Mouse (Mus musculus) lung, postnatal 14 days (tissue): Measurements from ENCODE around the gene Ramp2.

Experiments
- DNase-seq: peaks from one replicate; pipeline ENCODE4 v3.0.0; 2021

Ramp2 gene

DNA sequence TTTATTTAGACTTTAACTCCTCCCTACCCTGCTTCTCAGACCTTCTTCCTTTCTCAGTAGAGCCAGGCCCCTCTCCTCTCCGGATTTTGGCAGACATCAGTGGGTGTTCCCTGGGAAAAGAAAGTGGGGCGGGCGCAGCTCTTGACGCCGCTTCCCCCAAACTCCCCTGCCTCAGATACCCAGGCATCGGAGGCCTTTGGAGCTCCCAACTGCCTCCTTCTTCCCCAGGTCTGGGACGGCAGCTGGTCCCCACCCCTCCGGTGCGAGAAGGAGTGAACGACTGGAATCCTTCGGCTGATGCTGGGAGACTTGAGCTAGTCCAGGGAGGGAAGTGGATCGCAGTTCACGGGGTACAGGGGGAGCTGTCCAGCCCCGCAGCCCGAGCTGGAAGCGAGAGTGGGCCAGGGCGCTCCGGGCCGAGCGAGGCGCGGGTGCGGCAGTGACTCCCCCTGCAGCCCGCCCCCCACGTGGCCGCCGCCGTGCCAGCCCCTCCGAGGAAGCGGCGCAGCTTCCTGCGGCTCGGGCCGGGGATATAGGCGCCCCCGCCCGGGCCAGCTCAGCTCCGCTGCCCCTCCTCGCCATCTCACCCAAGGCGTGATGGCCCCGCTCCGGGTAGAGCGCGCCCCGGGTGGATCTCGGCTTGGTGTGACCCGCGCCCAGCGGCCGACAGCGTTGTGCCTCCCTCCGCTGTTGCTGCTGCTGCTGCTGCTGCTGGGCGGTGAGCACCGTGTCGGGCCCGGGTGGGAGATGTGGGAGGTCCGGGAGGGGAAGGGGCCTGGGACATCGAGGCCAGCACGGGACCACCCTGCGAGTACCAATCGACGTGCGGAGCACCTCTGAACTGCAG is at the start of gene Ramp2:
TSS of gene Ramp2 (plus strand) at position 174 of the 847 bp plus-strand sequence.
- peak; percentile 79 for DNase-seq

DNA sequence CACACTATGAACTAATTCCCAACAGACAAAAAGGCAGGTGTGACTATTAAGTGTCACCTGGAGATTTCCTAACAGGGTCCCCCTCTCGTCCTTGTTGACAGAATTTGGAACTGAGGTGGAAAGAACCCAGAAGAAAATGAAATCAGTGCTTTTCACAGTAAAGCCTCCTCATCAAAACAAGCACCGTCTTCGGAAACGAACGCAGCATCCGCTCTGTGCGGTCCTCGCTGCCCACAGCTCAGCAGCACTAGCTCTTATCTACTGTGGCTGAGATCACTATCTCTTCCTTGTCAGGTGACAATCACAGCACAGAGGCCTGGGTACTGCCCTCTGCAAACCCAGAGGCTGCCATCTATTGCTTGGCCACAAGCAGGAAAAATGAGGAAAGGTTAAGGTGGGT is 49.7 kb upstream of the Ramp2 start:
- no peak for DNase-seq

DNA sequence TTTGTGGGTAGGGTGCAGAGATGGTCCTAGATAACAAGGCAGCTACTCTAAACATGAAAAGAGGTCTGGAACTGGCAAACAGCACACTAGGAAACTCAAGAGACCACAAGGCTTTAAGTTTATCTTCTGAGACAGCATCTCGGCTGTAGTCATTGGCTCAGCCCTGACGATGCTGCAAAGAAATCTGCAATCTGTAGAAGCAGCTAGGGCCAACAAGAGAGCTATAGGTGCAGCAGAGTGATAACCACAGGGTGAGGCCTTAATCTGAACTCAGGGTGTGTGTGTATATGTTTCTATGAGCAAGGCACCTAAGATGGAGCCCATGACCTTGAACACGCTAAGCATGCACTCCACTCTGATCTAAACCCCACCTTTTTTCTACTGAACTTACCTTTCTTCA is 46.3 kb upstream of the Ramp2 start:
- DNase-seq, result no peak

DNA sequence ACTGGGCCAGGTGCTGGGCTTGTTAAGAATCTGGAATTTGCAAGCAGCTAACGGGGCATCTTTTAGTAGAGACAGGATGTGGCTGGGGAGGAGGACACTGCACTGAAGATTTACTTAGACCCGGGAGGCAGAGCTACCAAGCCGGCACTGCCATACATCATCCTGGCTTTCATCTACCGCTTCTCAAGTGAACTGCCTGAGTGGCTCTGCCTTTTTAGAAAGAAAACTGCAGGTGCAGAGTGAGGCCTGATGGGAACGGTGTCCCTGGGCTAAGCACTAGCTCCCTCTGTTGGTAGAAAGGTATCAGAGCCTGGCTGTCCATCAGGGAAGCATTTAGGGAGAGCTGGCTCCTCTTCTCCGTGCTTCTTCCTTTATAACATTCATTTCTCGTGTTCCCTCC is 44.8 kb upstream of the Ramp2 start:
- DNase-seq, result peak; percentile 37

DNA sequence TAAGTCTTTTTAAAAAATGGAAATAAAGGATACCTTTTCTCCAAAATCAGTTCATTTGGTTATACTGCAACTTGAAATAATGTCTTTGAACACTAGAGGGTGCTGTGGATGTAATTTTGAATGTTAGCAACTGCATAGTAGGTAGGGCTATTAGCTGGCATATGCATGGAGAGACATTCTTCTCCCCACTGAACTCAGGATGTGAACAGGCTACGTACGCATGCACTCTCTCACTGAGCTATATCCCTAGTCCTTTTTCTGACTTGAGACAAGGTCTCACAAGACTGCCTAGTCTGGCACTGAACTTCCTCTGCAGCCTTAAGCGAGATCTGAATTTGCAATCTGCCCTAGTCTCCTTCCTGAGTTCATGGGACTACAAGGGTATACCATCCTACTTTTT is 33.9 kb upstream of the Ramp2 start:
- peak; percentile 46 for DNase-seq

DNA sequence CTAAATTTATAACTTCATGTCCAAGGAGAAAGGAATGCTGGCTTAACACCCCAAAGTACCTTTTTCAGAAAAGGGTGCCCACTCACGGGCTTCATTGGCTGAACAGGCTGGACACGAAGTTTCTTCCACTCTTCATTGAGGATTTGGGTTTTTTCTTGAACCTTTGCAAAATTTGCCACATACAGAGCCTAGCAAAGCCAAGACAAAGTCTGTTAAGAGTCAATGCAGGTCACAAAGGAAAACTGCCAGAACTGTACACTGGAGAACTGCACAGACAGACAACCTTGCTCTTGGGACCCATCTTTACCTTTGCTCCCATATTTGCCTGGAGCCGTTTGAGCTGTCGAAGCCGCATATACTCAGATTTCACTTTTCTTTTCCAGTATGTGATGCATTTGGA is 28.9 kb upstream of the Ramp2 start:
- no peak for DNase-seq

DNA sequence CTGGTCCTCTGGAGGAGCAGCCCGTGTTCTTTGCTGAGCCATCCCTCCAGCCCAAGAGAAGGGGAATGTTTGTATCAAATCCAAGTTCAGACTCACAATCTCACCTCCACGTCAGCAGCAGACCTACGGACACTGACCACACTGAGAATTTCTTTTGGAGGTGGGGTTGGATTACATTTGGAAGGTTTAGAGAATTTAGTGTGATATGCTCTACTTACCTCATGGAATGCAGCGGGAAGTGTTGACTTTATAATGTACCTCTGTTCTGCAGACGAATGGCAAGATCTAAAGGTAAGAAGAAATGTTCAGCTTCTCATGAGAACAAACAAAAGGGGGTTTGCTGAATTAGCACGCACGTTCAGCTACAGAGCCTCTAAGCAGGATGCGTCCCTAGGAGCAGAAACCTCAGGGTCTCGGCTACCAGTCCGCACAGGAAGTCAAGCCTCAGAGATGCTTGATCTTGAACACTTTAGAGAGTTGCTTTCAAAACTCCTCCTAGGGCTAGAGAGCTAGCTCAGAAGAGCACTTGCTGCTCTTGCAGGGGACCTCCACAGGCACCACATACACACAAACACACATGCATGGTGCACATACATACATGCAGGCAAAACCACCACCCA is 27.3 kb upstream of the Ramp2 start:
- DNase-seq, result no peak

DNA sequence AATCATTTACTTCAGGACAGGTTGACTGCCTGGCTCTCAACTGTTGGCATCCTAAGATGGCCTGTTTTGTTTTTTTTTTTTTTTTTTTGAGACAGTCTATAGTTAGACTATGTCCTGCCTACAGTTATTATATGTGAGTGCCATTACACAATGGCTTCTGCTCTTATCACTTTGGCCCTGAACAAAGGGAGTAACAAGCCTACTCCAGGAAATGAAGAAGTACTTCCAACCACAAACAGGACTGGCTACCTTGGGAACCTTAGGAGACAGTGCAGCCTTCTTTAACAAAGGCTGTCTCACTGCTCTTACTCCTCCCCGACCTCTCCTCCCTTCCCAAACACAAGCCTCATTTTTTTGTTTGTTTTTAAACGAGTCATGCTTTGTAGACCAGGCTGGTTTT is 25.0 kb upstream of the Ramp2 start:
- DNase-seq, result no peak

DNA sequence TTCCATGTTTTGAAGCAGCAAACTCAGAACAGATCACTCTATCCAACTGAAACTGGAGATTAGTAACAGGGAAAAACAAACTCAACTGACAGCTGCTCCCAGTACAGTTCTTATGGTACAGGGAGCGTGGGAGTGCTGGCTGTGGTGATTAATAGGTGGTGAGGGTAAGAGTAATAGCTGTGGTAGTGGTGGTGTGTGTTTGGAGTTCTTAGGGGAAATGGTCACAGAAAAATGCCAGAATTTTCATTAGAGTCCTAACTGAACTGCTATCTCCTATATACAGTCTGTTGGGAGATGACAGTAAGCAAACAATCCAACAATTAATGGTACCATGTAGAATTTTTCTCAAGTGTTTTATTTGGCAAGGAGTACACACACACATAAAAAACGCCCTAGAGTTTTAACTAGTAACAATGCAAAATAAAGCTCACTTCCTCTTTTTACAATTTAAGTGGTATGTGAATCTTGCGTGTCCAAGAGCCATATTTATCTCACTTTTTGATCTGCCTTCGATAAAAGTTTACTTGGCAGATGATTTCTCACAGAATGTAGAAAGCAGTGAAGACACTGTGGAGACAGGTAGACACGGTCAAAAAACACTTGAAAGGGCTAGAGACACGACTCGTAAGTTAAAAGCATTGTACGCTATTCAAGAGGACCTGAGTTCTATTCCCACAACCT is 24.4 kb upstream of the Ramp2 start:
- no peak for DNase-seq

DNA sequence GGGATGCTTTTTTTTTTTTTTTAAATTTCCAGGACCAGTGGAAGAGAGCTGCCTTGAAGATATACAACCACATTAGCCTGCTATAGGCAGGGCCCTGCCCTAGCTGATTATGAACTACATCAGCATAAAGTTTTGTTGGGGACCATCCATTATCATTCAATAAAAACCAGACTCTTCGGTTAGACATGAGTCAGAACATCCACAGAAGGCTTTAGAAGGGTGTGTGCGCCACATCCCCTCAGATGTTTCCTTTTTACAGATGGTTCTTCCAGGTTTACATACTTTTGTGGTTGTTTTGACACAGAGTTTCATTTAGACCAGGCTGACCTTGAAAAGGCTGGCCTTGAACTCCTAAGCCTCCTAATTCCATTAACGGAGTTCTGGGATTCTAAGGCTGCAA is 21.5 kb upstream of the Ramp2 start:
- no peak for DNase-seq

DNA sequence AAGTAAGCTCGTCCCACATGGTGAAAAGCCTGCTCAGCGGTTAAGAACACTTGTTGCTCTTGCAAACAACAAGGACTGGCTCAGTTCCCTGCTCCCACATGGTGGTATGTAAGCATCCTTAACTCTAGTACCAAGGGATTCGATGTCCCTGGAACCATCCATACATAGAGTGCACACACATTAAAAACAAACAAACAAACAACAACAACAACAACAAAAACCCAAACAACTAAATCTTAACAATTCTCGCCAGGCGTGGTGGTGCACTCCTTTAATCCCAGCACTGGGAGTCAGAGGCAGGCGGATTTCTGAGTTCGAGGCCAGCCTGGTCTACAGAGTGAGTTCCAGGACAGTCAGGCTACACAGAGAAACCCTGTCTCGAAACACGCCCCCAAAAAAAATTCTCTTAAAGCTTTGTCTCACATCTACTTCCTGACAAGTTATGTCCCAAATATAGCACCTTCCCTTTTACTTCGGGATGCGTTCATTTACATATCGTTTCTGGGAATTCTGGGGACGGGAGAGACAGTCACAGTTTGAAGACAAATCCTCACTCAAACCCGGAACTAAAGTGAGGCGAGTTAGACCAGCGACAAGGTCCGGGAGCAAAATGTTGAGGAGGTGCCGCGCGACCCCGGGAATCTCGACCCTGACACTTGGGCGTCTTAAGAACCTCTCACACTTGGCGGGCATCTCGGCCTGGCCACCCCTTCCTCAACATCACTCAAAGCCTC is 20.3 kb upstream of the Ramp2 start:
- DNase-seq, result peak; percentile 15

DNA sequence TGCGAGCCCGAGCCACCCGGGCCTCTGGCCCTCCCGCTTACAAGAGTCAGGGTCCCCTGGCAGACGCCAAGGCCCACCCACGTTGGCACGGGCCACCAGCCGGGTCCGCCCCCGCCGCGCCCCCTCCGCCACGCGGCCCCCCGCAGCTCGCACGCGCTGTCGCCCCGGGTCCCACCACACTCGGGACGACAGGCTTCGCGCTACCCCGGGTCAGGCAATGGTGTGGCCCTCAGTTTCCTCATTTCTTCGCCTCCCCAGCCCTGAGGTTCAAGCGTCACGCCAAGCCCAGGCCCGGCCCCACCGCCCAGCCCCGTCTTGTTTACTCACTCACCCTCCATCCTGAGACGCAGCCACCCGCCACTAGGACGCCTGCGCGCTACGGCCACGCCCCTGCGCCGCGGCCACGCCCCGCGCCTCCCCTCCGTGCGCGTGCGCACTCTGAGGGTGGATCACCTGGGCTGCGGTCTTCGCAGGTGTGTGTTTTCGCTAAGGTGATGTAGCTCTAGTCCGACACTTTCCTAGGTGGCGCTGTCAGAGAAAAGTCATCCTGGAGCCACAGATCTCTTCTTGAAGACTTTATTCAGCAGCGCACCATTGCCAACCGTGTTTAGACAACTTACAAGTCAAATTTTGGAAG is 19.6 kb upstream of the Ramp2 start, which contains the start of gene Ezh1:
TSS of gene Ezh1 (minus strand) at position 399 of the 637 bp plus-strand sequence.
- DNase-seq, result peak; percentile 93

DNA sequence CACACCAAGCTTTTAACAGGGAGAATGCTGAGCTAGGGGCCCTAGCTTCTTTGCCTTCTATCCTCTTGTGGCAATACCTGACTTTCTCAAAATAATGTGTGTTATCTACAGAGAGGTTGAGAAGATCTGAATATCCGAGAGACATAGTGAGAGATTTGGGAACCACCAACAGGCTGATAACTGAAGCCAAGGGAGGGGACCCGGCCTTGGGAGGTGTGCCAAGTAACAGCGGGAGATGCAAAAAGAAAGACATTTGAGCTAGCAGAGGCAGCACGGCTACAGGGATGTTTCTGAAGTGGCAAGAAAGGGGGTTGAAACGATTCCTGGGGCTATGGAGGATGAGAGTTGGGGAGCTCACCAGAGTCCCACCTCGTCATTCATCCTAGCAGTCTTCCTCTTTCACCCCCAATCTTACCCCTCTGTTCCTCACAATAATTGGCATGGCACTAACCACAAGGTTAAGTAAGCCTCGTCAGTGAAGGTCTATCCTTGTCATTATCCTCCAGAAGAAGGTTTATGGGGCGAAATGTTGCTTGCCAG is 16.4 kb upstream of the Ramp2 start:
- DNase-seq, result peak; percentile 63

DNA sequence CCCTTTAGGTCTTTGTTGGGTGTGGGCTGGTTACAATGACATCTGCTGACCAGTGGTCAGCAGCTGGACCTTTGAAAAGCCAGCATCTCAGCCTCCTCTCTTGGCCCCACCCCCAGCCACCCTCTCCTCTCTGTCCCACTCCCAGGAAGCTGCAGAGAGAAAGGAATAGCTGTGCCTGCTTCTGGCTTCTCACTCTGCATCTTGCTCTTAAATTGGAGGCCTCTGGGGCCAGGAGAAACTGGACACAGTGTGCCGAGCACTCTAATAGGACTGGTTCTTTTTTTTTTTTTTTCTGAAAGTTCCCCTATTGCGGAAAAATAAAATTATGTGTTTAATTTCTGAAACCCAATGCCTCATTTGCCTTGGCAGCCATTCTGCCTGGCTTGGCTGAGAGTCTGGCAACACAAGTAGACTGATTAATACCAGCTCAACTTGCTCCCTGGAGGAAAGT is 15.7 kb upstream of the Ramp2 start:
- DNase-seq, result peak; percentile 64

DNA sequence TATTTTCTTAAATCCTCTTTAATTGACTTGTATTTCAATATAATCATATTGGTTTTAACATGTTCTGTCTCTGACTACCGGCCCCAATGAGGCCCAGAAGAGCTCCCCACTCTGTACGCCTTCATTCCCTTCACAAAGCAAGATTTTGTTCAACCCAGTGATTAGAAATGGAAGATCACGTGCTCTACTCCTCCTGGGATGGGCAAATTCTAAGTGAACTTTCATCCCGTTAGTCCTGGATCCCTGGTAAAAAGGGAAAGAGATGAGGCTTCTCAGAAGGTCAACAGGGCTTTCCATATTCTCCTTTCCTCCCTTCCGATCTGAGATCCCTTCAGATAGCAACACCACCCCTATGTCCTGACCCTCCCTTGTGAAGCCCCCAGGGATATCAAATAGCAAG is 15.3 kb upstream of the Ramp2 start:
- no peak for DNase-seq

DNA sequence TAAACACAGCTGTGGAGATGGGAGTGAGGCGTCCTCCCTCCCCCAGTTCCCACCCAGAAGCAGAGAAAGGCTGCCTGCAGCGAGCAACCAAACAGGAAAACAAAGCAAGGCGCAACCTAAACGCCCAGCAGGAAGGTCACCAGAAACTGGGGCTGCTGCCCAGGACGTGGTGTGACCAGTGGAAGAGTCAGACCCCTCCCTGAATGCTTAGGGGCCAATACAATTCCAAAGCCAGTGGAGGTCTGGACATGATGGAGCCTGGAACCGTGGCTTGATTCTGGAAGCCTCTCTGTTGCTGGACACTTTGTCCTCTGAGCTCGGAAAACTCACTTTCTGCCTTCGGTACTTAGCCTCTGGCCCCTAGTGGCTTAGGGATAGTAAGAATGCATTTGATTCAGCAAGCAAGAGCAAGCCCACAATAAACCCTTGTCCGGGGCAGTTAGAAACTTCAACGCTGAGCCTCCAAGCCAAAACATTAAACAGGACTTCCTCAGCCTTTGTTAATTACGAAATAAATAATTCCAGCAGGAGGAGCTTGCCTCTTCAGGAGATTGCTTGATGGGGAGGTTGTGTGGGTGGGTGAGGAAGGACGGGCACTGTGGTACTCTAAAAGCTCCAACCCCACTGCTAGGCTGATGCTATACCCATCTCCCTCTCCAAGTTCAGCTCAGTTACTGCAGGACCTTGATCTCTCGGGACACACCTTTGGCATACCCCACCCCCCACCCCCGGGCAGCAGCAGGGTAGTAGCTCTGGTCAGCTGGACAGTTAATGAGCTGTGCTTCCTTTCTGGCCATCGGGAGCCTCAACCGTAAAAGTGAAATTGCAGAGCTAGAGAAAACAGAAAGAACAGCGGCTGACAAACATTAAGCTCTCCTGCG is 14.6 kb upstream of the Ramp2 start:
- peak; percentile 80 for DNase-seq

DNA sequence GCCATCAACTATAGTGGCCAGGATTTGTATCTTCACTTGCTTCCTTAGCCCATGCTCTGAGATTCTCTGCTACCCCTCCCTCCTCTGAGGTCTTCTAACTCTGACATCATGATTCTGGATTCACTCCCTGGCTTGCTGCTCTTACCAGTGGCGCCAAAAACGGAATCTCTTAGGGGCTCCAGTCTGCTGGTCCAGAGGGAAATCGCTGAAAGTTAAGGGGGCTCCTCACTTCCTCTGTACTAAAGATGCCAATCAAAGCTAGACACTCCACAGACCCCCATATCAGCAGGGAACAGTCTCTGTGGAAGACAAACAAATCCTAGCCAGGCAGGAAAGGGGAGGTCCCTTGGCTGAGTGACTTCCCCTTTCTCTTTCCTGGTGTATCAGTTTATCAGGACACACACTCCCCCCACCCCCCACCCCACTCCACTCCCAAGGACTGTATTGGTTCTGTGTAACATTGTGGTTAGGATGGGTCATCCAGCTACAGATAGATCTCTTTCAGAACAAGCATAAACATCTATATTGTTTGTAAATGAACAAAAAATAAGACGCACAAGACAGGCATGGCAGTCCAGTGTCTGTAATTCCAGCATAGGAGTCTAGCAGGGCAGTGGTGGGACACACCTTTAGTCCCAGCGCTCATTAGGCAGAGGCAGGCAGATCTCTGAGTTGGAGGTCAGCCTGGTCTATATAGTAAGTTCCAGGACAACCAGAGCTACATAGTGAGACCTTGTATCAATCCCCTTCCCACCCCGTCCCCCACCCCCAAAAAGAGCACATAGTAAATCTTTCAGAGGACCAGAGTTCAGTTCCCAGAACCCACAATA is 13.6 kb upstream of the Ramp2 start:
- DNase-seq, result peak; percentile 64

DNA sequence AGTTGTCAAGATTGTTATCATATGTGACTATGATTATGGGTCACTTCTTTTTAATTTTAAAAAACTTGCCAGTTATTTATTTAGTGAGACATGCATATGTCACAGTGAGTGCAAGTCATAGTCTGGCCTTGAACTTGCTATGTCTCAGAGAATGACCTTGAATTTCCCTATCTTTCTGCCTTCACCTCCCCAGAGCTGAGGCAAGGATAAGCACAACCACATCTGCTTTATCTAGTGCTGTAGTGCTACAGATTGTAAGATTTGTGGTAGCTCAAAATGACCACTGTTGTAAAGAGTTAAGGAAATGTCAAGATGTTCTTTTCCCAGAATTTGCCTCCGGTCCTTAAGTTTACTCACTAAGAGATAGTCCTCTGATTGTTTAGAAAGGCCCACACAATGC is 12.6 kb upstream of the Ramp2 start:
- no peak for DNase-seq

DNA sequence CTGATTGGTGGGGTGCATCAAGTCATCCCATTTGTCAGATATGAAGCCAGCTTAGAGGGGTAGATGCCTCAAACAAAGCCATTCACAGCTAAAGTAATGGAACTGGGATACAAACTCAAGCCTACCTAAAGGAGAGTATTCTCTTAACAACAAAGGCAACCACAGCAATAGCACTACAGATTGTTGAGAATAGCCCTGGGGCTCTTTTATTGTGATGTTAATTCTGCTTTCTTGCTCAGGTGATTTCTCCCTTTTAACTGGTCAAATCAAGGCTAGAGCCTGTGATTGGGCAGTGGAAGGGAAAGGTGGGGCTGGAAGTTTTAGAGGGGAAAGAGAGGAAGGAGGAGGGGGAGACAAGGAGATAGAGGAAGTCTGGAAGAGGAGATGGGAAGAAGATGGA is 11.7 kb upstream of the Ramp2 start:
- DNase-seq, result no peak

DNA sequence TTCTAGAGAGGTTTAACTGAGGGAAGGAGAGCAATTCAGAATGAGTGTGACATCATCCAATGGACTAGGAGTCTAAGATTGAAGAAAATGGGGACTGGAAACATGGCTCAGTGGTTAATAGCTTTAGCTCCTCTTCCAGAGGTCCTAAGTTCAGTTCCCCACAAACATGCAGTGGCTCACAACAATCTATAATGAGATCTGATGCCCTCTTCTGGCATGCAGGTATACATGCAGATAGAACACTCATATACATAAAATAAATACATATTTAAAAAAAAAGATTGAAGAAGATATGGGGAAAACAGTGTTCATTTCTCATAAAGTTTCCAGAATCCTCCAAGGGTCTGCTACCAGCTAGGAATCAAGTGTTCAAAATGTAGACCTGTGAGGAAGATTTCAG is 10.4 kb upstream of the Ramp2 start:
- DNase-seq, result no peak
